In the genomic region with DNA sequence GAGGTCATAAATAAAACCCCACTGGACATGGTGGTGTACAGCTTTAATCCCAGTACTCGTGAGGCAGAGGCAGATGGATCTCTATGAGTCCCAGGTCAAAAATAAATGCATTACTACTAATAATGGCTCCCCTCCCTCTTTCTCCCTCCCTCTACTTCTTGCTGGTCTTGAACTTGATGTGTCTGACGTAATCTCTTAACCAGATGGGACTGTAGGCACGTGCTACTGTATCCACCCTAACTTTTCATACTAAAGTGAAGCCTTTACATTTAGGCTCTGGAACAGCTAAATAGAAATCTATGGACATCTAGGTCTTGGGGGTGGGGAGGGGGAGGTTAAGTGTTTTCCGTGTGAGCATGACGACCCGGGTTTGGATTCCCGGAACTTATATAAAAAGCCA, we compare ENCODE assay signal across 7 mouse cellular contexts. TPM values are rescaled to one million over a fixed set of nuclear protein-coding genes. Genes with fewer than 3 reads are reported as not detected.
A peak's percentile ranks its signal among the peaks of the same experiment; 100 is the strongest.
DNase-seq lines count a peak whose midpoint lies in the region; ATAC-seq and TF ChIP-seq lines count a peak whose summit lies in the region.

No protein-coding gene starts in this region.

- H3K4me1 ChIP-seq in CH12.LX (ENCODE audit: control insufficient read depth in 1 of 2, insufficient read depth in 2 of 2): peaks cover 0 to 16% of the 10 kb centered on the region in 2 experiments; a peak in 3 of 4 replicates
- H3K4me1 ChIP-seq in forebrain, embryonic 16.5 days (replicated peaks; ENCODE audit: control insufficient read depth, insufficient read depth, low read length): peaks cover 32% of the 10 kb centered on the region
- peaks cover 53% of the 10 kb centered on the region for H3K4me1 ChIP-seq in liver, embryonic 13.5 days (replicated peaks)

- peaks cover 0 to 10% of the 10 kb centered on the region in 2 experiments for H3K36me3 ChIP-seq in CH12.LX (replicated peaks in 1 of 2; ENCODE audit: control insufficient read depth in 1 of 2, insufficient read depth in 1 of 2, low read length in 1 of 2)
- no peaks in the 10 kb centered on the region for H3K36me3 ChIP-seq in forebrain, embryonic 16.5 days (ENCODE audit: control insufficient read depth, insufficient read depth)
- peaks cover 32% of the 10 kb centered on the region for H3K36me3 ChIP-seq in liver, embryonic 13.5 days

- peak overlapping the region; percentile 98 for H3K9ac ChIP-seq in CH12.LX (ENCODE audit: insufficient read depth, low read depth)
- H3K9ac ChIP-seq in forebrain, embryonic 16.5 days (replicated peaks; ENCODE audit: low read depth, low read length): peak overlapping the region; percentile 50
- peak overlapping the region; percentile 94 for H3K9ac ChIP-seq in liver, embryonic 13.5 days

- no peak for TF ChIP-seq RAD21 in CH12.LX (IDR thresholded peaks at IDR 0.05; ENCODE audit: low read depth, low read length)

- peak; percentile 51 for DNase-seq in 416B (ENCODE audit: low read depth)
- no peak for DNase-seq in CH12.LX (ENCODE audit: extremely low read depth)
- no peak for DNase-seq in liver, embryonic 13.5 days
- no peak for DNase-seq in B cell, adult 2 months
- no peak for DNase-seq in frontal cortex, postnatal 10 days (ENCODE audit: low spot score in 2 of 2)
- DNase-seq in thymus, adult 18-20 months: no peak

- TF ChIP-seq POLR2A in CH12.LX (IDR thresholded peaks at IDR 0.05; ENCODE audit: low read depth, low read length): no peak

- H3K27me3 ChIP-seq in CH12.LX (replicated peaks): no peaks in the 10 kb centered on the region
- H3K27me3 ChIP-seq in forebrain, embryonic 16.5 days (replicated peaks; ENCODE audit: control insufficient read depth, insufficient read depth, low read length): no peaks in the 10 kb centered on the region
- no peaks in the 10 kb centered on the region for H3K27me3 ChIP-seq in liver, embryonic 13.5 days

- peak overlapping the region; percentile 91 for H3K4me2 ChIP-seq in CH12.LX (ENCODE audit: insufficient read depth, low read depth, poor library complexity, severe bottlenecking)
- H3K4me2 ChIP-seq in forebrain, embryonic 16.5 days (ENCODE audit: low read length): peak overlapping the region; percentile 52
- peak overlapping the region; percentile 96 for H3K4me2 ChIP-seq in liver, embryonic 13.5 days

- no peak for ATAC-seq in forebrain, embryonic 16.5 days
- ATAC-seq in liver, embryonic 13.5 days (ENCODE audit: low read depth): no peak

- in situ Hi-C loops in CH12.LX (cut with MboI; ENCODE audit: low pct_ligation_motif_present, low pct_unique_long_range_greater_than_20kb, low sequenced_read_pairs): no loop called here

- TF ChIP-seq CTCF in CH12.LX (conservative IDR thresholded peaks at IDR 0.05 in 1 of 2, IDR thresholded peaks at IDR 0.05 in 1 of 2; ENCODE audit: low read depth in 2 of 2, low read length in 2 of 2): no peak

- TF ChIP-seq EP300 in CH12.LX (IDR thresholded peaks at IDR 0.05; ENCODE audit: low read length): no peak

- dilution Hi-C loops in CH12.LX (cut with MboI; ENCODE audit: extremely low pct_ligation_motif_present, extremely low pct_unique_long_range_greater_than_20kb, low sequenced_read_pairs): no loop called here

- WGBS in forebrain, embryonic 16.5 days: 57% methylated on average over 7 of the region's 7 CpGs
- 69% methylated on average over 7 of the region's 7 CpGs for WGBS in liver, embryonic 13.5 days (ENCODE audit: insufficient replicate concordance)

- H3K4me3 ChIP-seq in CH12.LX (replicated peaks in 1 of 3; ENCODE audit: low read depth in 2 of 3, low read length in 2 of 3, poor library complexity in 1 of 3): peak overlapping the region; percentile 68 to 81 (median 74)
- peak overlapping the region; percentile 38 for H3K4me3 ChIP-seq in forebrain, embryonic 16.5 days (replicated peaks; ENCODE audit: low read length)
- peak overlapping the region; percentile 77 for H3K4me3 ChIP-seq in liver, embryonic 13.5 days (replicated peaks)

- peaks cover 59% of the 10 kb centered on the region for H3K79me2 ChIP-seq in CH12.LX (replicated peaks; ENCODE audit: control insufficient read depth, extremely low read depth, insufficient read depth, poor library complexity, severe bottlenecking)

- peak overlapping the region; percentile 79 for H3K27ac ChIP-seq in CH12.LX (ENCODE audit: insufficient read depth, low read depth)
- H3K27ac ChIP-seq in forebrain, embryonic 16.5 days (ENCODE audit: low read length): no peak overlapping the region
- peak overlapping the region; percentile 100 for H3K27ac ChIP-seq in liver, embryonic 13.5 days

- no peaks in the 10 kb centered on the region for H3K9me3 ChIP-seq in CH12.LX (replicated peaks; ENCODE audit: low read length)
- no peaks in the 10 kb centered on the region for H3K9me3 ChIP-seq in forebrain, embryonic 16.5 days (ENCODE audit: control insufficient read depth, low read length)
- no peaks in the 10 kb centered on the region for H3K9me3 ChIP-seq in liver, embryonic 13.5 days (replicated peaks)

TF ChIP-seq in CH12.LX, 34 proteins besides CTCF, POLR2A, EP300 and RAD21:
- peak; percentile 46 for TF ChIP-seq MAX (IDR thresholded peaks at IDR 0.05; ENCODE audit: low read length)
- peak; percentile 45; the same call in 1 of the 2 replicates for TF ChIP-seq SIN3A (IDR thresholded peaks at IDR 0.05; ENCODE audit: low read length)
- TF ChIP-seq JUND (conservative IDR thresholded peaks at IDR 0.05; ENCODE audit: low read depth, low read length): peak; percentile 14; the same call in 1 of the 2 replicates
- TF ChIP-seq GABPA (IDR thresholded peaks at IDR 0.05; ENCODE audit: insufficient replicate concordance, low read depth, low read length): no peak
- TF ChIP-seq POLR2AphosphoS2 (IDR thresholded peaks at IDR 0.05; ENCODE audit: low read depth, low read length): no peak
- peak; percentile 92 for TF ChIP-seq MYC (IDR thresholded peaks at IDR 0.05; ENCODE audit: low read depth, low read length)
- 0 out of 2 replicates have a peak, but pooled peaks have one; percentile 8 for TF ChIP-seq CHD2 (IDR thresholded peaks at IDR 0.05; ENCODE audit: low read length)
- TF ChIP-seq MAZ (IDR thresholded peaks at IDR 0.05; ENCODE audit: low read depth, low read length): no peak
- peak; percentile 46; the same call in 1 of the 2 replicates for TF ChIP-seq MXI1 (IDR thresholded peaks at IDR 0.05; ENCODE audit: low read depth, low read length)
- peak; percentile 44; the same call in 1 of the 2 replicates for TF ChIP-seq ETS1 (conservative IDR thresholded peaks at IDR 0.05; ENCODE audit: low read depth, low read length)
- peak; percentile 96 for TF ChIP-seq BHLHE40 (IDR thresholded peaks at IDR 0.05; ENCODE audit: low read depth, low read length)

RNA-seq across cellular contexts. Expression of a gene that starts 10.2 kb away (rescaled TPM):
- 12.8 and 19.2 TPM in 2 replicates for total RNA-seq in CH12.LX (2012; rRNA removed)
- total RNA-seq in CH12.LX (2014; rRNA removed): 23.5 TPM in 2 replicates
- 15.8 and 20.9 TPM in 2 replicates for polyA plus RNA-seq in CH12.LX (2012; ENCODE audit: insufficient read length, low read depth)
- polyA plus RNA-seq in forebrain, embryonic 16.5 days (2015; fragmentation: Nextera tagmentation; extraction: Ambion mirVana): 39.4 and 50.8 TPM in 2 replicates
- 13.0 and 14.2 TPM in 2 replicates for polyA plus RNA-seq in liver, embryonic 13.5 days (2015; fragmentation: Nextera tagmentation; extraction: Ambion mirVana)

RNA-seq across cellular contexts. Expression of a gene that starts 32.0 kb away (rescaled TPM):
- total RNA-seq in CH12.LX (2012; rRNA removed) (6.3 and 7.5 TPM in 2 replicates), CH12.LX (2014; rRNA removed) (3.8 and 5.2 TPM in 2 replicates)
- polyA plus RNA-seq in CH12.LX (2012; ENCODE audit: insufficient read length, low read depth): 4.8 and 6.0 TPM in 2 replicates
- 44.4 and 48.9 TPM in 2 replicates for polyA plus RNA-seq in forebrain, embryonic 16.5 days (2015; fragmentation: Nextera tagmentation; extraction: Ambion mirVana)
- polyA plus RNA-seq in liver, embryonic 13.5 days (2015; fragmentation: Nextera tagmentation; extraction: Ambion mirVana): 5.3 and 6.0 TPM in 2 replicates

RNA-seq across cellular contexts. Expression of a gene that starts 51.1 kb away (rescaled TPM):
- total RNA-seq in CH12.LX (2012; rRNA removed) (1.4 and 2.7 TPM in 2 replicates), CH12.LX (2014; rRNA removed) (2.8 and 3.1 TPM in 2 replicates)
- polyA plus RNA-seq in CH12.LX (2012; ENCODE audit: insufficient read length, low read depth): 1.0 and 1.1 TPM in 2 replicates
- 4.2 and 4.8 TPM in 2 replicates for polyA plus RNA-seq in forebrain, embryonic 16.5 days (2015; fragmentation: Nextera tagmentation; extraction: Ambion mirVana)
- 2.1 and 2.2 TPM in 2 replicates for polyA plus RNA-seq in liver, embryonic 13.5 days (2015; fragmentation: Nextera tagmentation; extraction: Ambion mirVana)
